Mouse (Mus musculus) CH12.LX (cell line): Measurements from ENCODE around the gene Mrpl16. TPM values are rescaled to one million over a fixed set of nuclear protein-coding genes. Genes with fewer than 3 reads are reported as not detected.

Experiments used
- DNase-seq: peaks from one replicate; pipeline ENCODE4 v3.0.0-alpha.2; 2013; ENCODE audit errors: extremely low read depth
- H3K27ac ChIP-seq: 2 replicates; pipeline ENCODE4 v1.5.1; 2012; ENCODE audit warnings: low read depth, mild to moderate bottlenecking, control low read depth, moderate library complexity; ENCODE audit not compliant: insufficient read depth
- H3K27me3 ChIP-seq: replicated peaks from 2 replicates; pipeline ENCODE3; 2012; ENCODE audit warnings: inconsistent platforms
- H3K36me3 ChIP-seq, 2 experiments: replicated peaks in 1 of 2; 2 replicates each; pipeline versions ENCODE3 to v1.6.1; 2012; ENCODE audit warnings: inconsistent platforms in 1 of 2, low read length in 1 of 2, mild to moderate bottlenecking in 1 of 2, mixed read lengths in 1 of 2, moderate library complexity in 1 of 2; ENCODE audit not compliant: control insufficient read depth in 1 of 2, insufficient read depth in 1 of 2
- H3K4me1 ChIP-seq, 2 experiments: 2 replicates each; pipeline ENCODE4 v1.6.1; 2012; ENCODE audit warnings: inconsistent platforms in 1 of 2, moderate library complexity in 1 of 2; ENCODE audit not compliant: insufficient read depth in 2 of 2, control insufficient read depth in 1 of 2
- H3K4me2 ChIP-seq: 2 replicates; pipeline ENCODE4 v1.6.1; 2012; ENCODE audit warnings: low read depth, mild to moderate bottlenecking, control low read depth; ENCODE audit not compliant: poor library complexity, insufficient read depth, severe bottlenecking
- H3K4me3 ChIP-seq, 3 experiments: fragments of 150-350 bp in 1 of 3; sonication (generic) in 1 of 3; replicated peaks in 1 of 3; 2 replicates each; pipeline versions ENCODE3 to v1.5.1; 2011 to 2012; ENCODE audit warnings: low read depth in 2 of 3, low read length in 2 of 3, mild to moderate bottlenecking in 2 of 3, moderate library complexity in 2 of 3, control low read depth in 1 of 3, improper control_type of control experiment in 1 of 3, inconsistent platforms in 1 of 3, mixed read lengths in 1 of 3; ENCODE audit not compliant: poor library complexity in 1 of 3
- H3K79me2 ChIP-seq: replicated peaks from 2 replicates; pipeline ENCODE4 v1.6.1; 2012; ENCODE audit warnings: mild to moderate bottlenecking, moderate library complexity; ENCODE audit not compliant: control insufficient read depth, poor library complexity, insufficient read depth, severe bottlenecking; ENCODE audit errors: extremely low read depth
- H3K9ac ChIP-seq: 2 replicates; pipeline ENCODE4 v1.6.1; 2012; ENCODE audit warnings: low read depth, mild to moderate bottlenecking, control low read depth, moderate library complexity; ENCODE audit not compliant: insufficient read depth
- H3K9me3 ChIP-seq: replicated peaks from 2 replicates; pipeline ENCODE3; 2012; ENCODE audit warnings: low read length, inconsistent platforms, mixed read lengths
- E2F4 ChIP-seq: IDR thresholded peaks from 2 replicates; pipeline ENCODE4 v1.6.1; 2011; ENCODE audit warnings: low read depth, low read length, improper control_type of control experiment; ENCODE audit not compliant: insufficient replicate concordance
- ELF1 ChIP-seq: IDR thresholded peaks from 2 replicates; pipeline ENCODE4 v1.6.1; 2014; ENCODE audit warnings: low read depth, mild to moderate bottlenecking, inconsistent platforms, low read length, improper control_type of control experiment
- ETS1 ChIP-seq: conservative IDR thresholded peaks from 2 replicates; pipeline ENCODE4 v1.6.1; 2012; ENCODE audit warnings: low read depth, mild to moderate bottlenecking, inconsistent platforms, low read length, improper control_type of control experiment, moderate library complexity
- JUND ChIP-seq: conservative IDR thresholded peaks from 2 replicates; pipeline ENCODE4 v1.6.1; 2011; ENCODE audit warnings: low read depth, low read length, improper control_type of control experiment
- KAT2A ChIP-seq: IDR thresholded peaks from 2 replicates; pipeline ENCODE4 v1.6.1; 2012; ENCODE audit warnings: low read length, improper control_type of control experiment, inconsistent platforms; ENCODE audit not compliant: insufficient replicate concordance
- MAX ChIP-seq: IDR thresholded peaks from 2 replicates; pipeline ENCODE4 v1.6.1; 2011; ENCODE audit warnings: low read length, improper control_type of control experiment
- MAZ ChIP-seq: IDR thresholded peaks from 2 replicates; pipeline ENCODE4 v1.6.1; 2012; ENCODE audit warnings: low read depth, mild to moderate bottlenecking, inconsistent platforms, low read length, improper control_type of control experiment, moderate library complexity
- MXI1 ChIP-seq: IDR thresholded peaks from 2 replicates; pipeline ENCODE4 v1.6.1; 2011; ENCODE audit warnings: mild to moderate bottlenecking, low read depth, low read length, improper control_type of control experiment
- NRF1 ChIP-seq: IDR thresholded peaks from 2 replicates; pipeline ENCODE4 v1.6.1; 2014; ENCODE audit warnings: low read depth, mild to moderate bottlenecking, inconsistent platforms, low read length, improper control_type of control experiment, moderate library complexity
- PAX5 ChIP-seq: IDR thresholded peaks from 2 replicates; pipeline ENCODE4 v1.6.1; 2012; ENCODE audit warnings: low read length, inconsistent platforms, mixed read lengths
- SMC3 ChIP-seq: IDR thresholded peaks from 2 replicates; pipeline ENCODE4 v1.6.1; 2011; ENCODE audit warnings: low read depth, low read length, improper control_type of control experiment
- TBP ChIP-seq: conservative IDR thresholded peaks from 2 replicates; pipeline ENCODE4 v1.6.1; 2011; ENCODE audit warnings: low read depth, low read length, improper control_type of control experiment
- TCF12 ChIP-seq: IDR thresholded peaks from 2 replicates; pipeline ENCODE4 v1.6.1; 2014; ENCODE audit warnings: low read depth, mild to moderate bottlenecking, inconsistent platforms, low read length, improper control_type of control experiment
- UBTF ChIP-seq: IDR thresholded peaks from 2 replicates; pipeline ENCODE4 v1.6.1; 2012; ENCODE audit warnings: low read depth, mild to moderate bottlenecking, inconsistent platforms, low read length, improper control_type of control experiment, moderate library complexity
- USF1 ChIP-seq: IDR thresholded peaks from 2 replicates; pipeline ENCODE4 v1.6.1; 2014; ENCODE audit warnings: low read depth, mild to moderate bottlenecking, inconsistent platforms, low read length, improper control_type of control experiment
- USF2 ChIP-seq: conservative IDR thresholded peaks from 2 replicates; pipeline ENCODE4 v1.6.1; 2011; ENCODE audit warnings: low read depth, low read length, improper control_type of control experiment
- ZC3H11A ChIP-seq: IDR thresholded peaks from 2 replicates; pipeline ENCODE4 v1.6.1; 2012; ENCODE audit warnings: low read depth, mild to moderate bottlenecking, inconsistent platforms, low read length, improper control_type of control experiment
- dilution Hi-C: fragments of 300-500 bp; cut with MboI; formaldehyde crosslinking; loops from 2 replicates; pipeline ENCODE4 v1.14.3; 2020; ENCODE audit warnings: low sequenced_read_pairs; ENCODE audit not compliant: extremely low pct_unique_long_range_greater_than_20kb, extremely low pct_ligation_motif_present
- in situ Hi-C: fragments of 300-500 bp; cut with MboI; formaldehyde crosslinking; loops from 3 replicates; pipeline ENCODE4 v1.14.3; 2019; ENCODE audit warnings: low sequenced_read_pairs, low pct_ligation_motif_present, low pct_unique_long_range_greater_than_20kb, mixed read lengths
- polyA plus RNA-seq: library from polyadenylated mRNA; unstranded; fragments of >175 nt; gene quantifications from 2 replicates; pipeline ENCODE4 v1.2.1, GENCODE M21; 2012; ENCODE audit warnings: low read depth; ENCODE audit not compliant: insufficient read length
- total RNA-seq, 2 experiments: library from RNA; depleted of rRNA; stranded (reverse); fragments of 300-350 nt in 1 of 2; fragments of >200 nt in 1 of 2; gene quantifications; 2 replicates each; pipeline ENCODE4 v1.2.3; 2012 to 2014

The Mrpl16 gene
- total and polyA plus RNA-seq, 3 experiments, result 61.8 to 77.3 (median 72.8) TPM

- in situ Hi-C loops (no loop called here), dilution Hi-C loops (no loop called here)
- H3K4me2 ChIP-seq, result no peak overlapping the region
- no peaks in the 10 kb centered on the region for H3K36me3 ChIP-seq
- no peak overlapping the region for H3K27ac ChIP-seq
- no peak overlapping the region for H3K4me3 ChIP-seq
- H3K9ac ChIP-seq, result no peak overlapping the region
- H3K27me3 ChIP-seq, result peaks cover 52% of the 10 kb centered on the region
- DNase-seq, result no peak
- H3K79me2 ChIP-seq, result no peaks in the 10 kb centered on the region
- H3K4me1 ChIP-seq, result peaks cover 0 to 10% of the 10 kb centered on the region in 2 experiments; a peak in 1 of 4 replicates
- H3K9me3 ChIP-seq, result no peaks in the 10 kb centered on the region
- TF ChIP-seq TBP (no peak), ETS1 (no peak)
- TF ChIP-seq, all 38 proteins: peak for 0
These were observed 46.5 kb downstream of the Mrpl16 start for GRCm38 (mm10) chr19:11816706-11817105.

DNA sequence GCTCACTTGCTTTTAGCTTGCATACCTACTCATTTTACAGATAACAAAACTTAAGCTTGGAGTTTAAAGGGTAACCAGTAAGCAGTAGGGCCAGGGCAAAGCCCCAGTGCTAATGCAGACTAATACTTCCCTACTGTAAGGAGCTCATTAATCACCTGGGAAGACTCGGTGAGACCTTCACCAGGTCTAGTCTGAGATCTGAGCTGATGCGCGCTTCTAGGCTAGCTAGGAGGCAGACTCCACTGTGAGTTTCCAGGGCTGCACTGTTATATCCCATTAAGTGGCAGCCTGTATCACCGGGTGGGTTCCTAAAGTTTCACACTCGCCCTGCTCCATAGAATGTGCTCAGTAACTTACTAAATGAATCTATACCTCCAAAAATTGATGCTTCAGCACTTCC is 47.4 kb downstream of the Mrpl16 start:
- Histone ChIP-seq H3K9ac (no peak overlapping the region), H3K79me2 (no peaks in the 10 kb centered on the region), H3K27me3 (peaks cover 52% of the 10 kb centered on the region)
- TF ChIP-seq TCF12, result no peak
- no peak for TF ChIP-seq USF2
- TF ChIP-seq PAX5, result no peak
- no peak for TF ChIP-seq UBTF
- TF ChIP-seq USF1, result no peak
- no peak for TF ChIP-seq MAX
- no peak for TF ChIP-seq MXI1
- no peak for TF ChIP-seq ZC3H11A
- TF ChIP-seq SMC3, result no peak
- no peak for TF ChIP-seq MAZ
- no peak for TF ChIP-seq KAT2A
- no peak for TF ChIP-seq E2F4
- TF ChIP-seq ELF1, result no peak
- no peak for TF ChIP-seq NRF1
- no peak for TF ChIP-seq JUND
- TF ChIP-seq, all 38 proteins: peak for 0
- H3K4me1 ChIP-seq, result peaks cover 0 to 10% of the 10 kb centered on the region in 2 experiments; a peak in 1 of 4 replicates
- no peaks in the 10 kb centered on the region for H3K9me3 ChIP-seq
- in situ Hi-C loops (no loop called here), dilution Hi-C loops (no loop called here)
- H3K4me3 ChIP-seq, result no peak overlapping the region
- no peaks in the 10 kb centered on the region for H3K36me3 ChIP-seq
- no peak for DNase-seq
- no peak overlapping the region for H3K27ac ChIP-seq
- peak overlapping the region; percentile 95; the same call in 1 of the 2 replicates for H3K4me2 ChIP-seq
